Mouse (Mus musculus): ENCODE measurements around the gene Pmepa1. TPM values are rescaled to one million over a fixed set of nuclear protein-coding genes. Genes with fewer than 3 reads are reported as not detected.
A peak's percentile ranks its signal among the peaks of the same experiment; 100 is the strongest.

Pmepa1 gene
- polyA plus RNA-seq, 1 experiment from 2014 or later, result 1.2 TPM

DNA sequence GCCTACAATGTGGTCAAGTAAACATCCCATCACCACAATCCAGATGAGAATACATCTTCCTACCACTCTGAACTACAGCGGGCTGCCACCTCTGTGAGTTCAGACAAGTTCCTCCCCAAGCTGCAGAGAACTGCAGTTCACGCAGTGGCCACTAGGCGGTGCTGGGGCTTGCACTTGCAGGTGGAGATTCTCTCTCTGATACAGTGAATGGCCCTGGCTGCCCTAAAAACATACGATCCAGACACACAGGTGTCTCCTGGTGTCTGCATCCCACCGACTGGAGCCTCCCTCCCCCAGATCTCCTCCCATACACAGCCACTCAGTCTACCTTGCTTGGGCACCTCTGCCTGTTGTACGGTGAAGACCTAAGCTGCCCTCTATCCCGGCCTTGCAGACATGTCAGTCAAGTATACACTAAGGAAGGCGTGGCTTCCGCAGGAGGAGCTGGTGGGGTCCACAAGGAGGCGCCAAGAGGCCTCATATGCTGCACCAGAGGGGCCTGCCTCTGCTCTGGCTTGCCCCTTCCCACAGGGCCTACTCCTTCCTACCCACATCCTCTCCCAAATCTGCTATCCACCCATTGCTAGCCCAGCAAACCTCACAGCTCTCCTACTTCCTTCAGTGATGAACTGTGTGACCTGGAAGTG, 46.6 kb downstream of the Pmepa1 start:
- peak overlapping the region; percentile 39 for H3K4me3 ChIP-seq
- H3K36me3 ChIP-seq, result peaks cover 65% of the 10 kb centered on the region
- peak; percentile 91 for DNase-seq (ENCODE audit: low spot score)
- whole genome bisulfite sequencing, result 4% methylated on average over 10 of the region's 10 CpGs
- H3K27ac ChIP-seq (replicated peaks), result peak overlapping the region; percentile 42; the same call in 1 of the 2 replicates
- H3K4me1 ChIP-seq, result peaks cover 21% of the 10 kb centered on the region
- H3K9me3 ChIP-seq (replicated peaks), result no peaks in the 10 kb centered on the region
- H3K27me3 ChIP-seq (ENCODE audit: low read depth, poor library complexity, severe bottlenecking), result 0 out of 2 replicates have a peak, but pooled peaks cover 12% of the 10 kb centered on the region

DNA sequence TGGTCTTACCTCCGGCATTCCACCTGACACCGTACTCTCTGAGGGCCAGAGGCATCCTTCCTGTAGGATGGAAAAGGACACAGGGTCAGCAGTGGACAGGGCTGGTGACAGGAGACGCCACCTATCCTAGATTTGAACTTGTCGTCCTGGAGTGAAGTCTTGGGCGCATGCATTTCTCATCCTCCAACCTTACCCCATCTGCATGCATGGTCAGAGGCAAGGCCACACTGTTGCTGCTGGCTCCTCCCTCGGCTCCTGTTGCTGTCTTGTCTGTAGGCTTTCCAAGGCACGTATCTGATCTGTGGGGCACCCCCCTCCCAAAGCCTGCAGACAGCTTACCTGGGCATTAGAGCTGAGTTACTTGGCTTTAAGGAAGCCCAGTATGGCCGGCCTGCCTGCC, 47.8 kb downstream of the Pmepa1 start:
- Histone ChIP-seq H3K4me1 (peaks cover 14% of the 10 kb centered on the region), H3K27ac (replicated peaks) (no peak overlapping the region), H3K4me3 (no peak overlapping the region), H3K27me3 (ENCODE audit: low read depth, poor library complexity, severe bottlenecking) (0 out of 2 replicates have a peak, but pooled peaks cover 6% of the 10 kb centered on the region), H3K9me3 (replicated peaks) (no peaks in the 10 kb centered on the region), H3K36me3 (peaks cover 65% of the 10 kb centered on the region)
- DNase-seq (ENCODE audit: low spot score), result no peak
- WGBS, result 88% methylated on average over 8 of the region's 8 CpGs

DNA sequence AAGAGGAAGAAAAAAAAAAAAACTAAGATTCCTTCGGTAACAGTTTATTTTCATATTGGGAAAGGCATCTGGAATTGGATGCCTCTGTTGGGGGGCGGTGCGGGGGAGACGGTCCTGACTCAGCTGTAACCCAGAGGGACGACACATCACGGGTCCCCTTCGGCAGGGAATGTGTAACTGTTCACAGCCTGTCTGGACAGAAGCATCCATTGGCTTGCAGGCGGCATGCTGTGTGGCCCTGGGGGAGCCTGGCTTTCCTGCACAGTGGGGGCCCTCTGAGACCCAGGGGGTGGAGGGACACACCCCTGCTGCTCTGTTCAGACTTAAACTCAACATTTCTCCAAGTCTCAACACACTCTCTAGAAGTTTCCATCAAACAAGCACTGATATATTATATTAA, 49.5 kb downstream of the Pmepa1 start:
- peaks cover 48% of the 10 kb centered on the region for H3K36me3 ChIP-seq
- DNase-seq (ENCODE audit: low spot score), result no peak
- H3K4me1 ChIP-seq, result peaks cover 11% of the 10 kb centered on the region
- H3K27ac ChIP-seq (replicated peaks), result no peak overlapping the region
- no peak overlapping the region for H3K4me3 ChIP-seq
- no peaks in the 10 kb centered on the region for H3K27me3 ChIP-seq (ENCODE audit: low read depth, poor library complexity, severe bottlenecking)
- H3K9me3 ChIP-seq (replicated peaks), result no peaks in the 10 kb centered on the region
- WGBS, result 90% methylated on average over 8 of the region's 8 CpGs

DNA sequence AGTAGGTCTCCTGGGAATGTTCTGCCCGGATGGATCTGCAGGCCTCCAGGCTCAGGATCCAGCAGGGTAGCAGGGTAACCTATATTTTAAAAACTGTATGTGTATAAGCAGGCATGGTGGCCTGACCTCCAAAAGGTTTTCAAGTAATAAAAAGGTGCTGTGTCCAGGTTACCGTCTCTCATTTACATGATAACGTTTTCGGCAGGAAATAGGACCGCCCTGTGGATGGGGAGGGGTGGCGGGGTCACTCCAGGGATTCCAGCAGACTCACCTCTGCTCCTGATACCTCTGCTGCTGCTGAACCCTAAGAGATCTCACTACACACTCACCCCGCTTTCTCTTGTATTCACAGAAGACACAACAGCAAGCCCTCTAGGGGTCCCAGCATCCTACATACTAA, 50.4 kb downstream of the Pmepa1 start:
- no peak for DNase-seq (ENCODE audit: low spot score)
- Histone ChIP-seq H3K4me3 (no peak overlapping the region), H3K9me3 (replicated peaks) (no peaks in the 10 kb centered on the region), H3K27me3 (ENCODE audit: low read depth, poor library complexity, severe bottlenecking) (no peaks in the 10 kb centered on the region), H3K36me3 (peaks cover 39% of the 10 kb centered on the region), H3K27ac (replicated peaks) (no peak overlapping the region), H3K4me1 (peaks cover 11% of the 10 kb centered on the region)
- WGBS, result 78% methylated on average over 7 of the region's 7 CpGs

DNA sequence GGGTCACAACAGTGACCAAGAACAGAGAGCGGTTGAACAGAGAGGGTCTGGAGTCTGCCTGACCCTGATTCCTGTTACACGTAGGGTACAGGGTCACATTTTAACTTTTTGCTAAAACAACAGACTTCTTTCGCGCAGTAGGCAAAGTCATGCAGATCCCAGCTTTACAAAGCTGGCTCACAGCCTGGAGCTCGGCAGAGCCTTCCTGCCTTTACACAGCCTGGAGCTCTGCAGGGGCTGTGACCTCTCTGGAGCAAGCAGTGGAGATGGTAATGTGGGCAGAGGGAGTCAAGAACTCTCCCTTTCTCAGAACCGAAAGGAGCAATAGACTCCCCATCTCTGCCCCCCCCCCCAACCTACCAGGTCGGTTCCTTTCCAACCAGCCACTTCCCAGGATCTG, 51.5 kb downstream of the Pmepa1 start:
- Histone ChIP-seq H3K9me3 (replicated peaks) (no peaks in the 10 kb centered on the region), H3K4me1 (peaks cover 3% of the 10 kb centered on the region), H3K4me3 (no peak overlapping the region), H3K27me3 (ENCODE audit: low read depth, poor library complexity, severe bottlenecking) (no peaks in the 10 kb centered on the region), H3K27ac (replicated peaks) (no peak overlapping the region), H3K36me3 (peaks cover 33% of the 10 kb centered on the region)
- no peak for DNase-seq (ENCODE audit: low spot score)
- 73% methylated on average over 7 of the region's 7 CpGs for WGBS

DNA sequence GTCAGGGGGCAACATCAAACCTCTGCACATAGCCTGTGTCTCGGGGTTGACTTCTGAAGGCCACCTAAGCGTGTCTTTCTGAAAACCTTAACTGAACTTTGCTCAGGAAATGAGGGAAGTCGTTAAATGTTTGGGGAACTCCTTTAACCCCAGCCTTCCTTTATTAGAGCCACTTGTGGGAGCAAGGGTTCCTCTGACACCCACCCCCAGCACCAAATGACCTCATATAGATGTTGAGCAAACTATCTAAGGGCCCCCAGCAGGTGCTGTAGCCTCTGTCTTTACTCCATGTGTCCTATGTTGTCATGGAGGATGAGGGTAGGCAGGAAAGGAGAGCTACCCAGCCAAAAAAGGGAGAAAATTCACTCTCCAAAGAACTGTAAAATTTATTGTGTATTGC, 52.2 kb downstream of the Pmepa1 start:
- no peak overlapping the region for H3K27ac ChIP-seq (replicated peaks)
- H3K36me3 ChIP-seq, result peaks cover 33% of the 10 kb centered on the region
- H3K27me3 ChIP-seq (ENCODE audit: low read depth, poor library complexity, severe bottlenecking), result no peaks in the 10 kb centered on the region
- no peak for DNase-seq (ENCODE audit: low spot score)
- no peak overlapping the region for H3K4me3 ChIP-seq
- H3K9me3 ChIP-seq (replicated peaks), result no peaks in the 10 kb centered on the region
- WGBS, result 83% methylated on average over 3 of the region's 3 CpGs
- H3K4me1 ChIP-seq, result peaks cover 3% of the 10 kb centered on the region; the same call in 1 of the 2 replicates

DNA sequence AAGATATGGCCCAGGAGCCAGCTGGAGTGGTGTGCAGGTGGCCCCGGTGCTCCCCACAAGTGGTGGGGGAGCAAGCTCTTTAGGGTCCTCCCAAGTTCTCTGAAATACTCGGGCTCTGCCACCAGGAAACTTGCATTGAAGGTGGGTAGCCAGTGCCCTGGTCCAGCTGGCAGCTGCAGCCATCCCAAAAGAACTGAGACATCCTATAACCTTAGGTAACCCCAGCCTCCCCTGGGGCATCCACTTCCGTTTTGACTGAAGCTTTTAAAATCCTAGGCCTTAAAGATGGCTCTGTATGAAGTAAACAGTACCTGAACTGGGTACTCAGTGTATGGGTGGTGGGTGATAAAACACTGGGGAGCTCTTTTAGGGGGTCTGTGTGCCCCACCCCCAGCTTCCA, 52.8 kb downstream of the Pmepa1 start:
- 73% methylated on average over 3 of the region's 3 CpGs for WGBS
- Histone ChIP-seq H3K36me3 (peaks cover 27% of the 10 kb centered on the region), H3K27me3 (ENCODE audit: low read depth, poor library complexity, severe bottlenecking) (no peaks in the 10 kb centered on the region), H3K9me3 (replicated peaks) (no peaks in the 10 kb centered on the region), H3K27ac (replicated peaks) (no peak overlapping the region), H3K4me1 (peaks cover 9% of the 10 kb centered on the region; the same call in 1 of the 2 replicates), H3K4me3 (no peak overlapping the region)
- no peak for DNase-seq (ENCODE audit: low spot score)

DNA sequence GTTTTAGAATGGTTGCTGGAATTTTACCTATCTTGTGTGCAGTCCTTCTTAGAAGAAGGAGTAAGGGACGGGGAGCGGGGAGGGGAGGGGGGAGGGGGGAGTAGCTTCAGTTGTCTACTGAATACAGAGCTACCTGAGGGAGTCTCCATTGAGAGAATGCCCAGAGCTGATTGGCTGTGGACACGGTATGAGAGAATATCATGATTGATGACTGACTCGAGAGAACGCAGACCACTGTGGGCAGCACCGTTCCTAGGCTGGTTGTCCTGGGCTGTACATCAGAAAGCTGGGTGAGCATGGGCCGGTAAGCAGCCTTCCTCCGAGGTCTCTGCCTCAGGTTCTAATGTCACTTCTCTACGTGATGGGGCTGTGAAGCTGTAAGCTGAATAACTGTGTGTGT, 55.6 kb downstream of the Pmepa1 start:
- no peaks in the 10 kb centered on the region for H3K27me3 ChIP-seq (ENCODE audit: low read depth, poor library complexity, severe bottlenecking)
- peaks cover 9% of the 10 kb centered on the region; the same call in 1 of the 2 replicates for H3K4me1 ChIP-seq
- no peak overlapping the region for H3K27ac ChIP-seq (replicated peaks)
- no peak for DNase-seq (ENCODE audit: low spot score)
- no peaks in the 10 kb centered on the region for H3K9me3 ChIP-seq (replicated peaks)
- peaks cover 4% of the 10 kb centered on the region; the same call in 1 of the 2 replicates for H3K36me3 ChIP-seq
- WGBS, result 89% methylated on average over 9 of the region's 9 CpGs
- H3K4me3 ChIP-seq, result no peak overlapping the region

DNA sequence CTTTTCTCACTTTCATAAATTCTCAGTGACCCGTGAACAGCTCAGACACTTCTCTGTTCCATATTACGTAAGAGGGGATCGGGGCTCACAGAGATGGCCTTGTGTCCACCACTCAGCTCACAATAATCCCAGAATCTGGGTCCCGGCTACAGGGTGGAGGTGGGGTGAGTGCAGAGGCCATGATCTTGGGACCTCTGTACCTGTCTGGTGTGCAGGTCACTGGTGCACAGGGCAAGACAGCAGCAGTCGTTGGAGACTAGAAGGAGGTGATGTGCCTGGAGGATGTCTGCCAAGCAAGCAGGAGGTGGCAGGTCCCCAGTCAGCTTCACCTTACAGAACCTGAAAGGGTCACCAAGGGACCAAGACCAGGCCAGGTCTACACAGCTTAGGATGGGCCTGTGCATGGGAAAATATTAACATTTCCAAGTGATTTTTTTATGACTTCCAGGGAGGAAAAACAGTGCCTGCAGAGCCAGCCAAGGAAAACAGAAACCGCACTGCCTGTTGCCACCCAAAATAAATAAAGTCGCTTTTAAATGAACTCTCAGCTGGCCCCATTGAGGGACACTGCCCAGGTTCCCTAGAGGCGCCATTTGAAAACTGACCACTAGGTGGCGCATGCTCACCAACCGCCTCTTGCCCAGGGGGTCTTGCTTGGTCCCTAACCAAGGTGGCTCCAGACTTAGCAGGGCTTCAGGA, 56.9 kb downstream of the Pmepa1 start:
- whole genome bisulfite sequencing, result 51% methylated on average over 10 of the region's 10 CpGs
- Histone ChIP-seq H3K27ac (replicated peaks) (no peak overlapping the region), H3K27me3 (ENCODE audit: low read depth, poor library complexity, severe bottlenecking) (no peaks in the 10 kb centered on the region), H3K9me3 (replicated peaks) (no peaks in the 10 kb centered on the region), H3K4me3 (no peak overlapping the region), H3K36me3 (no peaks in the 10 kb centered on the region), H3K4me1 (peaks cover 9% of the 10 kb centered on the region; the same call in 1 of the 2 replicates)
- peak; percentile 63 for DNase-seq (ENCODE audit: low spot score)

DNA sequence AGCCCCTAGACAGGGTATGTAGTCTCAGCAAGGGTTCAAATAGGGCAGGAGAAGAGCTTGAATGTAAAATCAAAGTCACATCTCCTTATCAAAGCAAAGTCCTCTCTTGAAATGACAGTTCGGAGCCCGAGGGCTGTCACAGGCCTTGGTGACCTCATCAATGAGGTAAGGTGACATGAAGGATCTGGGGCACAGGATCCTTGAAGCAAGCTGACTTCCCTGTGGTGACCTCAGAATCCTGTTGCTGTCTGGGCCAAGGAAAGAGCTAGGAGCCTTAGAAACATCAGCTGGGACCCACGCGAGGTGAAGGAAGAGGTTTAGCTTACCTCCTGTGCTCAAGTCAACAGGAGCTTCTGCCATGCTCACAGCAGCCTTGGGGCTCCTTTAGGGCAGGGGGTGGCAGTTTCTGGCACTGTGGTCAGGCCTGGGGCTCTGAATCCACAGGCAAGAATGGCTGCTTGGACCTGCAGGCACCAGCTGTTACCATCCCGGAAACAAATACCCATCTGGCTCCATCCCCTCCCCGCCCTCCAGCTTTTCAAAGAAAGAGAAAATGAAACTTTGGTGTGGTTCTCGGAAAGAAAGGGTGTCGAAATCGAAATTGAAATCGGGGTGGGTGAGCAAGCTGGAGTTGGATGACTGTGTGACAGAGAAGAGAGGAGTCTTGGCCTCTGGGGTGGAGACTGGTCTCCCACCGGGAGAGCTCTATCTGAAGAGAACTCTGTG, 57.8 kb downstream of the Pmepa1 start, which contains the start of gene Zbp1:
Gene Zbp1 (minus strand): TSS at position 508 of the 726 bp plus-strand sequence.
- peak; percentile 10 for DNase-seq (ENCODE audit: low spot score)
- 74% methylated on average over 11 of the region's 11 CpGs for WGBS
- Histone ChIP-seq H3K27me3 (ENCODE audit: low read depth, poor library complexity, severe bottlenecking) (no peaks in the 10 kb centered on the region), H3K27ac (replicated peaks) (peak within 1 kb of the TSS; percentile 49), H3K9me3 (replicated peaks) (no peaks in the 10 kb centered on the region), H3K4me1 (peaks cover 9% of the 10 kb centered on the region; the same call in 1 of the 2 replicates), H3K36me3 (no peaks in the 10 kb centered on the region), H3K4me3 (no peak within 1 kb of the TSS)

DNA sequence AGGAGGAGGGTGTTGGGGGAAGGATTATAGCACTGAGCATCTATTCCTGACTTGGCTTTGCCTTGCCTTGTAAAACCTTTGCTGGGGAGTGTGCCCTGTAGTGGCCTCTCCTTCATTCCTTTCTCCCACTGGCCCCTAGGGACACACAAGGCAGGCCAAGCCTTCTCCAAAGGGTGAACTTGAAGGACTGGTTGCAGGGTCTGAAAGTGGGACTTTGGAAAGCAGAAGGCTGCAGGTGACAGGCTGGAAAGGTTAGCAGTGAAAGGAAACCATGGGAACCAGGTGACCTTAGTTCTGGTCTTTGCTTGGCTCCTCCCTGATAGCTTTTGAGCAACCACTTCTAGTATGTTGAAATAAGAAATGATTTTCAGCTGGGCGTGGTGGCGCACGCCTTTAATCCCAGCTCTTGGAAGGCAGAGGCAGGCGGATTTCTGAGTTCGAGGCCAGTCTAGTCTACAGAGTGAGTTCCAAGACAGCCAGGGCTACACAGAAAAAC, 58.5 kb downstream of the Pmepa1 start:
- WGBS, result 94% methylated on average over 5 of the region's 5 CpGs
- no peaks in the 10 kb centered on the region for H3K27me3 ChIP-seq (ENCODE audit: low read depth, poor library complexity, severe bottlenecking)
- 0 out of 2 replicates have a peak overlapping the region, but pooled peaks have one; percentile 4 for H3K27ac ChIP-seq (replicated peaks)
- no peaks in the 10 kb centered on the region for H3K36me3 ChIP-seq
- H3K4me1 ChIP-seq, result peaks cover 9% of the 10 kb centered on the region; the same call in 1 of the 2 replicates
- peak; percentile 9 for DNase-seq (ENCODE audit: low spot score)
- H3K9me3 ChIP-seq (replicated peaks), result no peaks in the 10 kb centered on the region
- H3K4me3 ChIP-seq, result no peak overlapping the region

DNA sequence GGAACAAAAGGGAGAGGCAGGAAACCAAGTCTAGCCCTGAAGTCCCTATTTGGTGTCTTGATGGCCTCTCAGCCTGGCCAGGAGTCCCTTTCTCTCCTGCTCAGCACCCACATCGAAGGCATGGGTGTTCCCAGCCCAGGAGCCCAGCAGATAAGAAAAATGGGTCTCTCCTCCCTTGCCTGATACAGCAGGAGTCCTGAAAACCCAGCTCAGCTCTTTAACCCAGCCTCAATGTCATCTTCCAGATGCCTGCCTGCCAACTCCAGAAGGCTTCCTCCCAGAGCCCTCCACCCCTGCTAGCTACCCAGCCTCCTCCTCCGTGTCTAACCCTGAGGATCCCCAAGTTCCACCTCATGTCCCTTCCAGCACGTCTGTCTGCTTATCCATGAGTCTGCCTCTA, 59.1 kb downstream of the Pmepa1 start:
- no peak overlapping the region for H3K4me3 ChIP-seq
- 0 out of 2 replicates have a peak overlapping the region, but pooled peaks have one; percentile 4 for H3K27ac ChIP-seq (replicated peaks)
- no peaks in the 10 kb centered on the region for H3K9me3 ChIP-seq (replicated peaks)
- no peaks in the 10 kb centered on the region for H3K27me3 ChIP-seq (ENCODE audit: low read depth, poor library complexity, severe bottlenecking)
- peaks cover 9% of the 10 kb centered on the region; the same call in 1 of the 2 replicates for H3K4me1 ChIP-seq
- H3K36me3 ChIP-seq, result no peaks in the 10 kb centered on the region
- 77% methylated on average over 3 of the region's 3 CpGs for WGBS
- DNase-seq (ENCODE audit: low spot score), result peak; percentile 7
